Mouse (Mus musculus): ENCODE results near the gene Tnik. TPM values are rescaled to one million over a fixed set of nuclear protein-coding genes. Genes with fewer than 3 reads are reported as not detected.
A peak's percentile ranks its signal among the peaks of the same experiment; 100 is the strongest.

Tnik gene
- polyA plus RNA-seq, 1 experiment from 2014 or later: 1.9 TPM

DNA sequence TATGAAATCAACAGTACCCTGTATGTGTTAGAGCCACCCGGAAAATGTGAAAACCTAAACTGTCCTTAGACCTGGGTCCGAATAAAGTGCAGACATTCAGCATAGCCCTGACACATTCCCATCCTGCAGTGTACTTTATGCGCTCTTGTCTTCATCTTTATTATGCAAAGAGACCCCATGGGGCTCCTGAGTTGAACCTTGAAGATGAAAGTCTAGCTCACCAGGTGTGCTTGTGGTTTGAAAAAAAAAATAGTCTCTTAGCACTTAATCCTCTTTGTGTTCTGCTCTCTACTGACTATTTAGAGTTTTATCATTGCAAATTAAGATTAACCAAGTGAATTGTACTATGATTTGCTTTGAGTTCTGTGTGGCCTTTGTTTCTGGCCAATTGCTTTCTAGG lies 389.6 kb downstream of the Tnik start:
- Histone ChIP-seq H3K9me3 (replicated peaks) (no peaks in the 10 kb centered on the region), H3K4me3 (replicated peaks) (no peak overlapping the region), H3K27me3 (no peaks in the 10 kb centered on the region), H3K9ac (no peak overlapping the region), H3K4me1 (replicated peaks) (no peaks in the 10 kb centered on the region), H3K4me2 (no peak overlapping the region), H3K36me3 (replicated peaks) (no peaks in the 10 kb centered on the region), H3K27ac (replicated peaks) (no peak overlapping the region)
- 78% methylated on average over 3 of the region's 3 CpGs for WGBS (ENCODE audit: insufficient replicate concordance)
- no peak for ATAC-seq (ENCODE audit: insufficient read depth)

- no peaks in the 10 kb centered on the region for H3K27me3 ChIP-seq
- no peaks in the 10 kb centered on the region for H3K9me3 ChIP-seq (replicated peaks)
- no peak overlapping the region for H3K9ac ChIP-seq
- no peaks in the 10 kb centered on the region for H3K36me3 ChIP-seq (replicated peaks)
- no peak overlapping the region for H3K4me3 ChIP-seq (replicated peaks)
- H3K27ac ChIP-seq (replicated peaks): no peak overlapping the region
- ATAC-seq (ENCODE audit: insufficient read depth): no peak
- no peaks in the 10 kb centered on the region for H3K4me1 ChIP-seq (replicated peaks)
- no peak overlapping the region for H3K4me2 ChIP-seq
- 68% methylated on average over 3 of the region's 3 CpGs for WGBS (ENCODE audit: insufficient replicate concordance)
These were observed 390.0 kb downstream of the Tnik start for GRCm38 (mm10) chr3:28653043-28653442.

GRCm38 (mm10) chr3:28654740-28655139 lies 391.7 kb downstream of the Tnik start:
- H3K36me3 ChIP-seq (replicated peaks): no peaks in the 10 kb centered on the region
- no peaks in the 10 kb centered on the region for H3K9me3 ChIP-seq (replicated peaks)
- H3K27ac ChIP-seq (replicated peaks): no peak overlapping the region
- no peak overlapping the region for H3K9ac ChIP-seq
- H3K4me1 ChIP-seq (replicated peaks): no peaks in the 10 kb centered on the region
- ATAC-seq (ENCODE audit: insufficient read depth): no peak
- no peak overlapping the region for H3K4me2 ChIP-seq
- no peaks in the 10 kb centered on the region for H3K27me3 ChIP-seq
- no peak overlapping the region for H3K4me3 ChIP-seq (replicated peaks)

DNA sequence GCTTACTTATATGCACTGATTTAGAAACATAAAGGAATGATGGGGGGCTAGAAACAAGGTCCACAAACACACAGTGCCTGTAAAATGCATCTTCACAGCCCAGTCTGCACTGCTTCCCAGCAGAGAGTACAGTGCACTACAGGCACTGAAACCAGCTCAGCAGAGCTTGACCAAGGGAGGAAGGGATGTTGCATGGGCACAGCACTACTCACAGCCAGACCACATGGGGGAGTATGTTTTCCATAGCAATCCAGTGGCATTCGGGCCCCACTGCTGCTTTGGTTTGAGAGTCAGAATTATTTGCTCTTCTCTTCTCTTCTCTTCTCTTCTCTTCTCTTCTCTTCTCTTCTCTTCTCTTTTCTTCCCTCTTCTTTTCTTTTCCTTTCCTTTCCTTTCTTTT lies 395.3 kb downstream of the Tnik start:
- 47% methylated on average over 1 of the region's 1 CpGs for WGBS (ENCODE audit: insufficient replicate concordance)
- Histone ChIP-seq H3K9me3 (replicated peaks) (no peaks in the 10 kb centered on the region), H3K9ac (no peak overlapping the region), H3K4me3 (replicated peaks) (no peak overlapping the region), H3K4me2 (no peak overlapping the region), H3K27me3 (no peaks in the 10 kb centered on the region), H3K4me1 (replicated peaks) (no peaks in the 10 kb centered on the region), H3K27ac (replicated peaks) (no peak overlapping the region), H3K36me3 (replicated peaks) (no peaks in the 10 kb centered on the region)
- ATAC-seq (ENCODE audit: insufficient read depth): no peak

- H3K9me3 ChIP-seq (replicated peaks): no peaks in the 10 kb centered on the region
- no peak for ATAC-seq (ENCODE audit: insufficient read depth)
- H3K4me3 ChIP-seq (replicated peaks): no peak overlapping the region
- no peaks in the 10 kb centered on the region for H3K36me3 ChIP-seq (replicated peaks)
- H3K27me3 ChIP-seq: no peaks in the 10 kb centered on the region
- no peak overlapping the region for H3K4me2 ChIP-seq
- H3K4me1 ChIP-seq (replicated peaks): peaks cover 5% of the 10 kb centered on the region; the same call in 1 of the 2 replicates
- H3K27ac ChIP-seq (replicated peaks): no peak overlapping the region
- H3K9ac ChIP-seq: no peak overlapping the region
- WGBS (ENCODE audit: insufficient replicate concordance): 69% methylated on average over 7 of the region's 7 CpGs
These were observed 417.8 kb downstream of the Tnik start for GRCm38 (mm10) chr3:28680851-28681250.

GRCm38 (mm10) chr3:28681866-28682265 lies 418.9 kb downstream of the Tnik start:
- no peaks in the 10 kb centered on the region for H3K36me3 ChIP-seq (replicated peaks)
- no peaks in the 10 kb centered on the region for H3K9me3 ChIP-seq (replicated peaks)
- peaks cover 5% of the 10 kb centered on the region; the same call in 1 of the 2 replicates for H3K4me1 ChIP-seq (replicated peaks)
- H3K9ac ChIP-seq: no peak overlapping the region
- no peak overlapping the region for H3K4me3 ChIP-seq (replicated peaks)
- no peak overlapping the region for H3K4me2 ChIP-seq
- 41% methylated on average over 6 of the region's 6 CpGs for WGBS (ENCODE audit: insufficient replicate concordance)
- 0 out of 2 replicates have a peak overlapping the region, but pooled peaks have one; percentile 29 for H3K27ac ChIP-seq (replicated peaks)
- ATAC-seq (ENCODE audit: insufficient read depth): peak; percentile 79
- H3K27me3 ChIP-seq: no peaks in the 10 kb centered on the region

GRCm38 (mm10) chr3:28682411-28682810 lies 419.4 kb downstream of the Tnik start:
- Histone ChIP-seq H3K4me2 (no peak overlapping the region), H3K4me1 (replicated peaks) (peaks cover 5% of the 10 kb centered on the region; the same call in 1 of the 2 replicates), H3K36me3 (replicated peaks) (no peaks in the 10 kb centered on the region), H3K4me3 (replicated peaks) (no peak overlapping the region), H3K9me3 (replicated peaks) (no peaks in the 10 kb centered on the region), H3K27me3 (no peaks in the 10 kb centered on the region), H3K27ac (replicated peaks) (no peak overlapping the region), H3K9ac (no peak overlapping the region)
- no peak for ATAC-seq (ENCODE audit: insufficient read depth)
- WGBS (ENCODE audit: insufficient replicate concordance): 47% methylated on average over 3 of the region's 3 CpGs

GRCm38 (mm10) chr3:28685510-28685909 lies 422.5 kb downstream of the Tnik start:
- no peaks in the 10 kb centered on the region for H3K36me3 ChIP-seq (replicated peaks)

DNA sequence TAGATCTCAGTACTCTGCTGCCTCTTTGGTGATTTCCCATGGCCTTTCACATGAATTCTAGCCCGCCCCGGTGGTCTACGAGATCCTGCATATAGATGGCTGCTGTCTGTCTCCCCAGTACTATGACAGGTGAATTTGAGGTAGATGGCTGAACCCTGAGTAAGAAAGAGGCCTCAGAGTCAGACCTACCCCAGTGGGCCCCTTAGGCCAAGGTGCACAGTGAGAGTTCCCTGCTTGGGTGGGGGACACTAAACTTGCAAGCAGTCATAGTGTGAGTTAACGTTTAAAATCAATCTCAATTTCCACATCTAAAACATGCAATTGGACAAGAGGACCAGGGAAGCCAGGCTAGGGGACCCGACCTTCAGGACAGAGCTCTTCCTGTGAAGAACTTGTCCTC lies 431.8 kb downstream of the Tnik start:
- Histone ChIP-seq H3K4me3 (replicated peaks) (no peak overlapping the region), H3K9ac (no peak overlapping the region), H3K27me3 (no peaks in the 10 kb centered on the region), H3K9me3 (replicated peaks) (no peaks in the 10 kb centered on the region), H3K27ac (replicated peaks) (no peak overlapping the region), H3K36me3 (replicated peaks) (no peaks in the 10 kb centered on the region), H3K4me2 (no peak overlapping the region), H3K4me1 (replicated peaks) (peaks cover 3% of the 10 kb centered on the region; the same call in 1 of the 2 replicates)
- no peak for ATAC-seq (ENCODE audit: insufficient read depth)
- 75% methylated on average over 5 of the region's 5 CpGs for WGBS (ENCODE audit: insufficient replicate concordance)

More at GRCm38 (mm10) chr3:28685510-28685909, 422.5 kb downstream of the Tnik start:
- Histone ChIP-seq H3K4me1 (replicated peaks) (peaks cover 5% of the 10 kb centered on the region; the same call in 1 of the 2 replicates), H3K27me3 (no peaks in the 10 kb centered on the region), H3K4me3 (replicated peaks) (no peak overlapping the region), H3K9me3 (replicated peaks) (no peaks in the 10 kb centered on the region), H3K27ac (replicated peaks) (no peak overlapping the region), H3K9ac (no peak overlapping the region), H3K4me2 (no peak overlapping the region)
- WGBS (ENCODE audit: insufficient replicate concordance): 19% methylated on average over 2 of the region's 2 CpGs
- ATAC-seq (ENCODE audit: insufficient read depth): no peak

- no peaks in the 10 kb centered on the region for H3K9me3 ChIP-seq (replicated peaks)
- WGBS (ENCODE audit: insufficient replicate concordance): 77% methylated on average over 13 of the region's 13 CpGs
- H3K4me2 ChIP-seq: no peak overlapping the region; the same call in 1 of the 2 replicates
- no peaks in the 10 kb centered on the region for H3K27me3 ChIP-seq
- no peaks in the 10 kb centered on the region for H3K36me3 ChIP-seq (replicated peaks)
- no peak overlapping the region for H3K27ac ChIP-seq (replicated peaks)
- H3K4me1 ChIP-seq (replicated peaks): peaks cover 3% of the 10 kb centered on the region; the same call in 1 of the 2 replicates
- no peak overlapping the region for H3K9ac ChIP-seq
- peak; percentile 23; the same call in 1 of the 2 replicates for ATAC-seq (ENCODE audit: insufficient read depth)
- H3K4me3 ChIP-seq (replicated peaks): no peak overlapping the region
These were observed 432.6 kb downstream of the Tnik start for GRCm38 (mm10) chr3:28695608-28696007.

GRCm38 (mm10) chr3:28696162-28696561 lies 433.1 kb downstream of the Tnik start:
- H3K4me1 ChIP-seq (replicated peaks): peaks cover 3% of the 10 kb centered on the region; the same call in 1 of the 2 replicates
- no peaks in the 10 kb centered on the region for H3K27me3 ChIP-seq
- WGBS (ENCODE audit: insufficient replicate concordance): 57% methylated on average over 10 of the region's 10 CpGs
- H3K9ac ChIP-seq: no peak overlapping the region
- no peaks in the 10 kb centered on the region for H3K36me3 ChIP-seq (replicated peaks)
- ATAC-seq (ENCODE audit: insufficient read depth): no peak; the same call in 1 of the 2 replicates
- no peaks in the 10 kb centered on the region for H3K9me3 ChIP-seq (replicated peaks)
- H3K4me2 ChIP-seq: no peak overlapping the region; the same call in 1 of the 2 replicates
- no peak overlapping the region for H3K4me3 ChIP-seq (replicated peaks)
- no peak overlapping the region for H3K27ac ChIP-seq (replicated peaks)

- peak within 1 kb of the TSS; percentile 64; the same call in 1 of the 2 replicates for H3K27ac ChIP-seq (replicated peaks)
- H3K36me3 ChIP-seq (replicated peaks): no peaks in the 10 kb centered on the region
- H3K9ac ChIP-seq: 0 out of 2 replicates have a peak within 1 kb of the TSS, but pooled peaks have one; percentile 1
- peak; percentile 61 for ATAC-seq (ENCODE audit: insufficient read depth)
- H3K4me3 ChIP-seq (replicated peaks): peak within 1 kb of the TSS; percentile 39
- 62% methylated on average over 2 of the region's 2 CpGs for WGBS (ENCODE audit: insufficient replicate concordance)
- H3K9me3 ChIP-seq (replicated peaks): no peaks in the 10 kb centered on the region
- peak within 1 kb of the TSS; percentile 43 for H3K4me2 ChIP-seq
- H3K27me3 ChIP-seq: no peaks in the 10 kb centered on the region
- H3K4me1 ChIP-seq (replicated peaks): peaks cover 3% of the 10 kb centered on the region; the same call in 1 of the 2 replicates
These were observed 434.8 kb downstream of the Tnik start, which contains the start of gene Slc2a2 for GRCm38 (mm10) chr3:28697797-28698196. Slc2a2 (plus strand) TSS chr3:28697903.

All from liver, embryonic 15.5 days (tissue).